Mouse (Mus musculus) ES-E14 (cell line): ENCODE measurements around the gene Muc15. TPM values are rescaled to one million over a fixed set of nuclear protein-coding genes. Genes with fewer than 3 reads are reported as not detected.

Experiments used
- DNase-seq: peaks from one replicate; pipeline ENCODE4 v3.0.0-alpha.2; 2013; ENCODE audit warnings: low read depth, low spot score
- H3K27ac ChIP-seq: 2 replicates; pipeline ENCODE4 v1.5.1; 2012; ENCODE audit warnings: low read depth, mild to moderate bottlenecking, low read length, moderate library complexity, mixed read lengths; ENCODE audit not compliant: poor library complexity, insufficient read depth, severe bottlenecking
- H3K36me3 ChIP-seq: 2 replicates; pipeline ENCODE4 v1.6.1; 2012; ENCODE audit warnings: mild to moderate bottlenecking, low read length, moderate library complexity, mixed read lengths; ENCODE audit not compliant: control insufficient read depth, poor library complexity, insufficient read depth, severe bottlenecking
- H3K4me1 ChIP-seq, 2 experiments: fragments of 150-350 bp in 1 of 2; sonication (generic) in 1 of 2; 2 replicates each; pipeline ENCODE4 v1.6.1; 2012; ENCODE audit warnings: low read length in 2 of 2, mild to moderate bottlenecking in 1 of 2, mixed read lengths in 1 of 2; ENCODE audit not compliant: control insufficient read depth in 2 of 2, insufficient read depth in 2 of 2, poor library complexity in 1 of 2
- H3K4me3 ChIP-seq, 2 experiments: fragments of 150-350 bp in 1 of 2; sonication (generic) in 1 of 2; 2 replicates each; pipeline ENCODE4 v1.5.1; 2012; ENCODE audit warnings: low read length in 2 of 2, low read depth in 1 of 2, mild to moderate bottlenecking in 1 of 2, mixed read lengths in 1 of 2; ENCODE audit not compliant: insufficient read depth in 1 of 2, poor library complexity in 1 of 2, severe bottlenecking in 1 of 2
- H3K9ac ChIP-seq: 2 replicates; pipeline ENCODE4 v1.6.1; 2012; ENCODE audit warnings: low read depth, mild to moderate bottlenecking, low read length, mixed read lengths; ENCODE audit not compliant: poor library complexity, insufficient read depth, severe bottlenecking
- H3K9me3 ChIP-seq: fragments of 150-350 bp; sonication (generic); 2 replicates; pipeline ENCODE4 v1.6.1; 2012; ENCODE audit warnings: low read depth, mild to moderate bottlenecking, low read length; ENCODE audit not compliant: control insufficient read depth, insufficient read depth
- CHD2 ChIP-seq: IDR thresholded peaks from 2 replicates; pipeline ENCODE4 v1.6.1; 2014; ENCODE audit warnings: mild to moderate bottlenecking, low read depth, low read length, inconsistent platforms
- HCFC1 ChIP-seq: IDR thresholded peaks from 2 replicates; pipeline ENCODE4 v1.6.1; 2012; ENCODE audit warnings: low read length, inconsistent platforms, borderline replicate concordance; ENCODE audit not compliant: insufficient read depth
- MAFK ChIP-seq: IDR thresholded peaks from 2 replicates; pipeline ENCODE4 v1.6.1; 2014; ENCODE audit warnings: mild to moderate bottlenecking, low read depth, low read length, inconsistent platforms; ENCODE audit not compliant: insufficient read depth
- ZC3H11A ChIP-seq: IDR thresholded peaks from 2 replicates; pipeline ENCODE4 v1.6.1; 2012; ENCODE audit warnings: low read depth, mild to moderate bottlenecking, inconsistent platforms, low read length, borderline replicate concordance
- ZNF384 ChIP-seq: IDR thresholded peaks from 2 replicates; pipeline ENCODE4 v1.6.1; 2012; ENCODE audit warnings: low read depth, low read length, inconsistent platforms
- in situ Hi-C, 2 experiments: fragments of 600-800 bp; cut with MboI; formaldehyde crosslinking; loops; one replicate each; pipeline ENCODE4 v1.15.1; 2025; ENCODE audit warnings: low sequenced_read_pairs in 2 of 2, inconsistent platforms in 1 of 2; ENCODE audit not compliant: unreplicated experiment in 2 of 2
- total RNA-seq: library from RNA; depleted of rRNA; stranded (reverse); fragments of 300-350 nt; gene quantifications from 2 replicates; pipeline ENCODE4 v1.2.3, GENCODE M21; 2012

Muc15 gene
- total RNA-seq, 1 experiment = not detected

DNA sequence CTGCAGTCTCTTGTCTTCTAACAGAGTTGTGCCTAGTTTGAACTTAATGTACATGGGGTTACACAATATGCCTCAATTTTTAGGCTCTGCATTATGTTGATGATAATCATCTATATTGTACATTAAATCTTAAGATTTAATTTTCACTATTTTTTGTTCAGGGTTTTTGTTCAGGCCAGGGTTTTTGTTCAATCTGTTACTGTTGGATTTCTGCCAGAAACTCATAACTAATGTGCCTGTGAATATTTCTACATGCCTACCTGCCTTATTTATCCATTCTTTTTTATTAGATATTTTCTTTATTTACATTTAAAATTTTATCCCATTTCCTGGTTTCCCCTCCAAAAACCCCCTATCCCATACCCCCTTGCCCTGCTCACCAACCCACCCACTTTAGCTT, 5.0 kb downstream of the Muc15 start:
- no peaks in the 10 kb centered on the region for H3K9me3 ChIP-seq
- no peak overlapping the region for H3K9ac ChIP-seq

DNA sequence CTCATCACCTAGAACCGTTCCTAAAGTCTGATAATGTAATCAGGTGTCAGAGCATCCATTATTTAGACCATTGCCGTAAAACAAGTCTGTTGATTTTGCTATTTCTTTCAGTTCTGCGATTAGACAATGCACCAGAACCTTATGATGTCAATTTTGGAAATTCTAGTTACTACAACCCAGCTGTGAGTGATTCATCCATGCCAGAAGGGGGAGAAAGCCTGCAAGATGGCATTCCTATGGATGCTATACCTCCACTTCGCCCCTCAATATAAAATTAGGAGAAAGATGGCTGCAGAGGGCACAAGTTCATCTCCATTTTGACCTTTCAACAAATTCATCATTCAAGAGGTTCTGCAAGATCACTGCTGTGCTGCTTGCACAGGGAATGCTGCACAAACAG, 16.1 kb downstream of the Muc15 start:
- TF ChIP-seq CHD2 = no peak
- TF ChIP-seq HCFC1 = no peak
- no peak for TF ChIP-seq ZC3H11A
- no peak for TF ChIP-seq ZNF384
- no peak for TF ChIP-seq MAFK
- in situ Hi-C loops = no loop called here
- H3K27ac ChIP-seq = no peak overlapping the region
- no peak overlapping the region for H3K9ac ChIP-seq
- no peak overlapping the region for H3K4me3 ChIP-seq
- DNase-seq = no peak
- no peaks in the 10 kb centered on the region for H3K4me1 ChIP-seq
- no peaks in the 10 kb centered on the region for H3K36me3 ChIP-seq
- H3K9me3 ChIP-seq = no peaks in the 10 kb centered on the region

More for the DNA sequence above, 5.0 kb downstream of the Muc15 start:
- in situ Hi-C loops = no loop called here
- no peak overlapping the region for H3K27ac ChIP-seq
- H3K4me1 ChIP-seq = no peaks in the 10 kb centered on the region
- TF ChIP-seq ZNF384 = no peak
- no peak for TF ChIP-seq CHD2
- TF ChIP-seq ZC3H11A = no peak
- H3K36me3 ChIP-seq = no peaks in the 10 kb centered on the region
- no peak for DNase-seq
- no peak overlapping the region for H3K4me3 ChIP-seq

DNA sequence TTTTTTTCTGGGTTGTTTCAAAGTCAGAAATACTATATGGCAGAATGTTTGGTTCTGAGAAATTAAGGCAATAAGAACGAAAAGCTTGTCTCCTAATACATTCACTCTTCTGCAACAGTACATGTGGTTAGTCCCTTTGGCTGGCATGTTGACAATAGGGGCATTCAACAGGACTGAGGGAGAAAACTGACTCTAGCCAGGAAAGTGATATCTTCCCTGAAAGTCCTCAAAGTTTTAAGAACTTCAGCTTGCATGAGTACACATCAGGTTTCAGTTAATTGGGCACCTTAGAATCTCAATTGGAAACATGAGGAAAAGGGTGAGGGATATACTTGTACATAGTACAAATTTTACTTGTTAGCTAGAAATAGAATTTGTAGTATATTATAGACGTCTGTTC, 16.8 kb downstream of the Muc15 start:
- H3K9ac ChIP-seq = no peak overlapping the region
- H3K9me3 ChIP-seq = no peaks in the 10 kb centered on the region
- H3K4me3 ChIP-seq = no peak overlapping the region
- no peak for TF ChIP-seq ZNF384
- TF ChIP-seq MAFK = no peak
- in situ Hi-C loops = no loop called here
- no peaks in the 10 kb centered on the region for H3K4me1 ChIP-seq
- H3K27ac ChIP-seq = no peak overlapping the region
- no peak for DNase-seq
- H3K36me3 ChIP-seq = no peaks in the 10 kb centered on the region

DNA sequence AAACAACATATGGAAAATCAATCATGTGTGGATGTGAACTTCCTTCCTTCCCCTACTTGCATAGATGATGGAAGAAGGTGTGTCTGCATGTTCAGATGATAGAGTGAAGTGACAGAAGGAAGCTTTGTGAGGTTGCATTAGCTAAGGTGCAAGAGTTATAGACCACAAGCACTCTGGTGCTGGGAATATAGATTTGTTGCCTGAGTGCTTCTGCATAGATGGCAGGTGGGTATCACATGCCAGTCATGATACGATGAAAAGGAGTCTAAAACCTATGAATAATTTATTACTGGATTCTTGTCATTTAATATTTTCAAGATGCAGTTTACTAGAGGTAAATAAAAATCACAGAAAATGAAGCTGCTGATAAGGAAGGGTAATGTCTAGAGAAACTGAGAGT, 18.6 kb downstream of the Muc15 start:
- no peak for DNase-seq
- Histone ChIP-seq H3K36me3 (no peaks in the 10 kb centered on the region), H3K9ac (no peak overlapping the region), H3K4me1 (no peaks in the 10 kb centered on the region), H3K9me3 (no peaks in the 10 kb centered on the region), H3K4me3 (no peak overlapping the region), H3K27ac (no peak overlapping the region)
- TF ChIP-seq ZNF384 (no peak), MAFK (no peak), HCFC1 (no peak), CHD2 (no peak), ZC3H11A (no peak)
- in situ Hi-C loops = no loop called here

GRCm38 (mm10) chr2:110740493-110740892, 19.4 kb downstream of the Muc15 start:
- in situ Hi-C loops = no loop called here
- DNase-seq = no peak
- Histone ChIP-seq H3K9me3 (no peaks in the 10 kb centered on the region), H3K4me3 (no peak overlapping the region), H3K4me1 (no peaks in the 10 kb centered on the region), H3K36me3 (no peaks in the 10 kb centered on the region), H3K27ac (no peak overlapping the region), H3K9ac (no peak overlapping the region)
- TF ChIP-seq HCFC1 = no peak
